Mouse (Mus musculus) testis, adult 2 months (tissue): ENCODE results near the gene Psph. TPM values are rescaled to one million over a fixed set of nuclear protein-coding genes. Genes with fewer than 3 reads are reported as not detected.
A peak's percentile ranks its signal among the peaks of the same experiment; 100 is the strongest.

ENCODE experiments used
- H3K27ac ChIP-seq: fragments of 200-500 bp; 2 replicates; pipeline ENCODE4 v1.5.1; 2012; ENCODE audit warnings: low read depth, low read length; ENCODE audit not compliant: control insufficient read depth, insufficient read depth
- H3K27me3 ChIP-seq: fragments of 200-500 bp; 2 replicates; pipeline ENCODE4 v1.6.1; 2012; ENCODE audit warnings: mild to moderate bottlenecking, low read length, moderate library complexity; ENCODE audit not compliant: control insufficient read depth, insufficient read depth
- H3K36me3 ChIP-seq: fragments of 200-500 bp; 2 replicates; pipeline ENCODE4 v1.6.1; 2012; ENCODE audit warnings: mild to moderate bottlenecking, low read length; ENCODE audit not compliant: control insufficient read depth, insufficient read depth
- H3K4me1 ChIP-seq: fragments of 200-500 bp; 2 replicates; pipeline ENCODE4 v1.6.1; 2012; ENCODE audit warnings: low read length; ENCODE audit not compliant: control insufficient read depth, insufficient read depth
- H3K4me3 ChIP-seq: fragments of 200-500 bp; 2 replicates; pipeline ENCODE4 v1.5.1; 2012; ENCODE audit warnings: low read depth, mild to moderate bottlenecking, low read length, moderate library complexity, mixed read lengths; ENCODE audit not compliant: control insufficient read depth
- CTCF ChIP-seq: fragments of 200-500 bp; IDR thresholded peaks from 2 replicates; pipeline ENCODE4 v1.5.1; 2012; ENCODE audit warnings: low read depth, mild to moderate bottlenecking, inconsistent platforms, low read length, moderate library complexity; ENCODE audit not compliant: control insufficient read depth, insufficient read depth, insufficient replicate concordance
- POLR2A ChIP-seq: fragments of 200-500 bp; IDR thresholded peaks from 2 replicates; pipeline ENCODE4 v1.6.1; 2012; ENCODE audit warnings: low read depth, mild to moderate bottlenecking, inconsistent platforms, low read length, moderate library complexity; ENCODE audit not compliant: control insufficient read depth
- polyA plus RNA-seq: library from polyadenylated mRNA; depleted of rRNA; stranded (reverse); fragments of >200 nt; gene quantifications from 2 replicates; pipeline ENCODE4 v1.2.3, GENCODE M21; 2012

Gene Psph
- polyA plus RNA-seq, 1 experiment, result 14.3 TPM

GRCm38 (mm10) chr5:129759929-129760480 is 27.2 kb downstream of the Psph start:
- H3K27ac ChIP-seq, result no peak overlapping the region
- no peaks in the 10 kb centered on the region; the same call in 1 of the 2 replicates for H3K36me3 ChIP-seq
- no peak overlapping the region for H3K4me3 ChIP-seq
- no peaks in the 10 kb centered on the region for H3K4me1 ChIP-seq
- TF ChIP-seq POLR2A, result no peak
- TF ChIP-seq CTCF, result no peak
- no peaks in the 10 kb centered on the region for H3K27me3 ChIP-seq

GRCm38 (mm10) chr5:129756886-129757285 is 30.4 kb downstream of the Psph start:
- no peaks in the 10 kb centered on the region; the same call in 1 of the 2 replicates for H3K36me3 ChIP-seq
- H3K4me3 ChIP-seq, result no peak overlapping the region
- H3K27ac ChIP-seq, result no peak overlapping the region
- H3K27me3 ChIP-seq, result no peaks in the 10 kb centered on the region
- no peaks in the 10 kb centered on the region for H3K4me1 ChIP-seq
- TF ChIP-seq POLR2A (no peak), CTCF (no peak)

GRCm38 (mm10) chr5:129744050-129744449 is 43.2 kb downstream of the Psph start:
- Histone ChIP-seq H3K36me3 (no peaks in the 10 kb centered on the region), H3K27ac (no peak overlapping the region), H3K4me1 (no peaks in the 10 kb centered on the region), H3K4me3 (no peak overlapping the region), H3K27me3 (no peaks in the 10 kb centered on the region)
- TF ChIP-seq POLR2A (no peak), CTCF (no peak)

GRCm38 (mm10) chr5:129742903-129743488 is 44.3 kb downstream of the Psph start:
- no peaks in the 10 kb centered on the region for H3K27me3 ChIP-seq
- TF ChIP-seq POLR2A, result no peak
- TF ChIP-seq CTCF, result no peak
- no peak overlapping the region for H3K27ac ChIP-seq
- H3K4me3 ChIP-seq, result no peak overlapping the region
- H3K4me1 ChIP-seq, result no peaks in the 10 kb centered on the region
- H3K36me3 ChIP-seq, result no peaks in the 10 kb centered on the region

- no peak for TF ChIP-seq POLR2A
- TF ChIP-seq CTCF, result 0 out of 2 replicates have a peak, but pooled peaks have one; percentile 7
- H3K4me3 ChIP-seq, result no peak overlapping the region
- no peaks in the 10 kb centered on the region for H3K36me3 ChIP-seq
- H3K27me3 ChIP-seq, result no peaks in the 10 kb centered on the region
- no peak overlapping the region for H3K27ac ChIP-seq
- no peaks in the 10 kb centered on the region for H3K4me1 ChIP-seq
Measured at GRCm38 (mm10) chr5:129740976-129741375, 46.3 kb downstream of the Psph start.

GRCm38 (mm10) chr5:129731021-129731420 is 56.2 kb downstream of the Psph start:
- Histone ChIP-seq H3K4me1 (no peaks in the 10 kb centered on the region; the same call in 1 of the 2 replicates), H3K4me3 (no peak overlapping the region), H3K27me3 (no peaks in the 10 kb centered on the region), H3K36me3 (no peaks in the 10 kb centered on the region), H3K27ac (no peak overlapping the region)
- TF ChIP-seq POLR2A (no peak), CTCF (no peak)

- Histone ChIP-seq H3K27me3 (no peaks in the 10 kb centered on the region), H3K36me3 (no peaks in the 10 kb centered on the region), H3K4me3 (no peak overlapping the region), H3K27ac (peak overlapping the region; percentile 54; the same call in 1 of the 2 replicates), H3K4me1 (no peaks in the 10 kb centered on the region; the same call in none of the 2 replicates)
- TF ChIP-seq POLR2A (no peak), CTCF (no peak)
Measured at GRCm38 (mm10) chr5:129730344-129730743, 56.9 kb downstream of the Psph start.
